Mouse (Mus musculus): ENCODE results near the gene Tnfaip2.

GRCm38 (mm10) chr12:111445890-111446613 lies 3.8 kb downstream of the Tnfaip2 start:
- no peak for TF ChIP-seq MAFK (IDR thresholded peaks at IDR 0.05; ENCODE audit: insufficient read depth, low read depth, low read length)
- no peak for TF ChIP-seq CHD2 (IDR thresholded peaks at IDR 0.05; ENCODE audit: low read depth, low read length)
- no peak for TF ChIP-seq ZNF384 (IDR thresholded peaks at IDR 0.05; ENCODE audit: low read depth, low read length)
- no peak for TF ChIP-seq HCFC1 (IDR thresholded peaks at IDR 0.05; ENCODE audit: borderline replicate concordance, insufficient read depth, low read length)

All from ES-E14 (cell line).